Mouse (Mus musculus): Measurements from ENCODE around the gene Ubap2. TPM values are rescaled to one million over a fixed set of nuclear protein-coding genes. Genes with fewer than 3 reads are reported as not detected.

Ubap2 gene
- polyA plus RNA-seq, 1 experiment from 2014 or later, result 17.9 TPM

DNA sequence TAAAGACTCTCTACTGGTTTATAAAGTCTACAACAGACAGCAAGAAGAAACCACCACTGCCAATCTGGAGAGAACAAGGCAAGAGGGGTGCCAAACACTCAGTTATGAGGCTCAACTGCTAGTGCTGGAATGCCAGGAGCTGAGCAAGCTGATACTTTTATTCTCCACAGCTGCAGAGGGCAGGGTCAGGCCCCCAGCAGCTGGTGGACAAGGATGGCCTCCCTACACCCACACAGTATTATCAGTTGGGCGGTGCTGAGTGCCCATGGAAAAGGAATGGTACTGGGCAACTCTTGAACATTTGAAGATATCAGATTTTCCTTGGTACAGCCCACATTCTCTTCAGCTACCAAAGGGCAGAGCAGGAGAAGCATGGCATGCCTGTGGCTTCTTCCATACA, 17.2 kb downstream of the Ubap2 start:
- Histone ChIP-seq H3K4me3 (ENCODE audit: low read depth, low read length) (no peak overlapping the region), H3K9me3 (ENCODE audit: control insufficient read depth, low read length) (no peaks in the 10 kb centered on the region), H3K36me3 (ENCODE audit: control insufficient read depth, insufficient read depth, low read length) (no peaks in the 10 kb centered on the region), H3K9ac (ENCODE audit: low read length) (no peak overlapping the region), H3K4me1 (replicated peaks; ENCODE audit: control insufficient read depth, insufficient read depth) (no peaks in the 10 kb centered on the region; the same call in 1 of the 2 replicates), H3K4me2 (replicated peaks; ENCODE audit: low read depth) (no peak overlapping the region), H3K27me3 (ENCODE audit: control insufficient read depth, insufficient read depth, low read length) (no peaks in the 10 kb centered on the region), H3K27ac (replicated peaks) (no peak overlapping the region)
- ATAC-seq (ENCODE audit: low FRiP score, low TSS enrichment) (no peak), DNase-seq (ENCODE audit: low spot score) (no peak)
- TF ChIP-seq CTCF (IDR thresholded peaks at IDR 0.05; ENCODE audit: low read depth) (no peak), EP300 (optimal IDR thresholded peaks at IDR 0.05) (no peak)
- WGBS, result 95% methylated on average over 1 of the region's 1 CpGs

GRCm38 (mm10) chr4:41255564-41256210, 19.3 kb downstream of the Ubap2 start:
- H3K9ac ChIP-seq (ENCODE audit: low read length), result no peak overlapping the region
- TF ChIP-seq CTCF (IDR thresholded peaks at IDR 0.05; ENCODE audit: low read depth) (no peak), EP300 (optimal IDR thresholded peaks at IDR 0.05) (no peak)
- WGBS, result 68% methylated on average over 12 of the region's 12 CpGs
- H3K27ac ChIP-seq (replicated peaks), result no peak overlapping the region
- H3K4me2 ChIP-seq (replicated peaks; ENCODE audit: low read depth), result 0 out of 2 replicates have a peak overlapping the region, but pooled peaks have one; percentile 2
- ATAC-seq (ENCODE audit: low FRiP score, low TSS enrichment) (no peak), DNase-seq (ENCODE audit: low spot score) (no peak)
- no peaks in the 10 kb centered on the region for H3K9me3 ChIP-seq (ENCODE audit: control insufficient read depth, low read length)
- no peaks in the 10 kb centered on the region for H3K27me3 ChIP-seq (ENCODE audit: control insufficient read depth, insufficient read depth, low read length)
- H3K4me1 ChIP-seq (replicated peaks; ENCODE audit: control insufficient read depth, insufficient read depth), result no peaks in the 10 kb centered on the region; the same call in 1 of the 2 replicates
- H3K4me3 ChIP-seq (ENCODE audit: low read depth, low read length), result no peak overlapping the region
- H3K36me3 ChIP-seq (ENCODE audit: control insufficient read depth, insufficient read depth, low read length), result no peaks in the 10 kb centered on the region

GRCm38 (mm10) chr4:41253756-41254155, 21.2 kb downstream of the Ubap2 start:
- Histone ChIP-seq H3K27ac (replicated peaks) (no peak overlapping the region), H3K36me3 (ENCODE audit: control insufficient read depth, insufficient read depth, low read length) (peaks cover 5% of the 10 kb centered on the region; the same call in 1 of the 2 replicates), H3K4me2 (replicated peaks; ENCODE audit: low read depth) (no peak overlapping the region), H3K9me3 (ENCODE audit: control insufficient read depth, low read length) (no peaks in the 10 kb centered on the region), H3K9ac (ENCODE audit: low read length) (no peak overlapping the region), H3K4me3 (ENCODE audit: low read depth, low read length) (no peak overlapping the region), H3K27me3 (ENCODE audit: control insufficient read depth, insufficient read depth, low read length) (no peaks in the 10 kb centered on the region), H3K4me1 (replicated peaks; ENCODE audit: control insufficient read depth, insufficient read depth) (no peaks in the 10 kb centered on the region; the same call in 1 of the 2 replicates)
- ATAC-seq (ENCODE audit: low FRiP score, low TSS enrichment), result no peak
- DNase-seq (ENCODE audit: low spot score), result no peak
- WGBS, result 84% methylated on average over 2 of the region's 2 CpGs
- TF ChIP-seq CTCF (IDR thresholded peaks at IDR 0.05; ENCODE audit: low read depth) (no peak), EP300 (optimal IDR thresholded peaks at IDR 0.05) (no peak)

DNA sequence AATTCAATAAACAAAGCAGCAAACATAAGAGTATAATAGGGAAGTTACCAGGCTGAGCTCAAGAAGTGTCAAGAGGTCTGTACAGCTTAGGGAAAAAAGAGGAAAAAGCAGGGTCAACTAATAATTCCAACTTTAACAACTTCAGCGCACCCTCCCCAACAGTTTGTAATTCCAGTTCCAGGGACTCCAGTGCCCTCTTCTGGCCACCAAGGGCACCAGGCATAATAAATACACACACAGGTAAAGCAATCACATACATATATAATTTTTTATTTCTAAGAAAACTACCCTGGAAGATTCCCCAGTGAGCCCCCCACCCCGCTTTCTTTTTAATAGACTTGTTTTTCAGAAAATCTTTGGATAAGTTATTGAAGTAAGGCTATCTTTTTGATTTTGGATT, 29.5 kb downstream of the Ubap2 start:
- DNase-seq (ENCODE audit: low spot score), result no peak
- no peak overlapping the region for H3K4me2 ChIP-seq (replicated peaks; ENCODE audit: low read depth)
- H3K27me3 ChIP-seq (ENCODE audit: control insufficient read depth, insufficient read depth, low read length), result no peaks in the 10 kb centered on the region
- ATAC-seq (ENCODE audit: low FRiP score, low TSS enrichment), result no peak
- no peak overlapping the region for H3K4me3 ChIP-seq (ENCODE audit: low read depth, low read length)
- no peaks in the 10 kb centered on the region for H3K9me3 ChIP-seq (ENCODE audit: control insufficient read depth, low read length)
- H3K9ac ChIP-seq (ENCODE audit: low read length), result no peak overlapping the region
- no peak overlapping the region for H3K27ac ChIP-seq (replicated peaks)
- WGBS, result over 99% methylated on average over 2 of the region's 2 CpGs
- peak; percentile 56 for TF ChIP-seq CTCF (IDR thresholded peaks at IDR 0.05; ENCODE audit: low read depth)
- no peak for TF ChIP-seq EP300 (optimal IDR thresholded peaks at IDR 0.05)
- H3K4me1 ChIP-seq (replicated peaks; ENCODE audit: control insufficient read depth, insufficient read depth), result no peaks in the 10 kb centered on the region
- peaks cover 8% of the 10 kb centered on the region; the same call in 1 of the 2 replicates for H3K36me3 ChIP-seq (ENCODE audit: control insufficient read depth, insufficient read depth, low read length)

GRCm38 (mm10) chr4:41240916-41241315, 34.0 kb downstream of the Ubap2 start:
- no peak for DNase-seq (ENCODE audit: low spot score)
- 77% methylated on average over 3 of the region's 3 CpGs for WGBS
- no peaks in the 10 kb centered on the region for H3K4me1 ChIP-seq (replicated peaks; ENCODE audit: control insufficient read depth, insufficient read depth)
- no peak overlapping the region for H3K4me3 ChIP-seq (ENCODE audit: low read depth, low read length)
- H3K36me3 ChIP-seq (ENCODE audit: control insufficient read depth, insufficient read depth, low read length), result no peaks in the 10 kb centered on the region
- H3K4me2 ChIP-seq (replicated peaks; ENCODE audit: low read depth), result no peak overlapping the region
- H3K27me3 ChIP-seq (ENCODE audit: control insufficient read depth, insufficient read depth, low read length), result no peaks in the 10 kb centered on the region
- H3K27ac ChIP-seq (replicated peaks), result no peak overlapping the region
- no peak overlapping the region for H3K9ac ChIP-seq (ENCODE audit: low read length)
- ATAC-seq (ENCODE audit: low FRiP score, low TSS enrichment), result no peak
- no peaks in the 10 kb centered on the region for H3K9me3 ChIP-seq (ENCODE audit: control insufficient read depth, low read length)
- no peak for TF ChIP-seq EP300 (optimal IDR thresholded peaks at IDR 0.05)

DNA sequence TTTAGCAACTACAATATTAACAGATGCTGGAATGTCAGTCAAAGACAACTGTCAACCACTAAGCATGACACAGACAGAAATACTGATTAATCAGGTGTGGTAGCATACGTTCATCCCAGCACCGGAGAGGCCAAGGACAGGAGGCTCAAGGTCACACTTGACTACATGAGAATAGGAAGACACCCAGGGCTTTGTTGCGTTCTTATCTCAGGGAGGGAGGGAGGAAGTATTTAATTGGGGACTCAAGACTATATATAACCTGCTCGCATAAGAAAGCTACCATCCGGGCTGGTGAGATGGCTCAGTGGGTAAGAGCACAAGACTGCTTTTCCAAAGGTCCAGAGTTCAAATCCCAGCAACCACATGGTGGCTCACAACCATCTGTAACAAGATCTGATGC, 39.3 kb downstream of the Ubap2 start:
- H3K4me2 ChIP-seq (replicated peaks; ENCODE audit: low read depth), result no peak overlapping the region
- no peak for ATAC-seq (ENCODE audit: low FRiP score, low TSS enrichment)
- H3K4me3 ChIP-seq (ENCODE audit: low read depth, low read length), result no peak overlapping the region
- TF ChIP-seq CTCF (IDR thresholded peaks at IDR 0.05; ENCODE audit: low read depth) (no peak), EP300 (optimal IDR thresholded peaks at IDR 0.05) (no peak)
- H3K27ac ChIP-seq (replicated peaks), result no peak overlapping the region
- H3K9ac ChIP-seq (ENCODE audit: low read length), result no peak overlapping the region
- H3K4me1 ChIP-seq (replicated peaks; ENCODE audit: control insufficient read depth, insufficient read depth), result no peaks in the 10 kb centered on the region
- no peaks in the 10 kb centered on the region for H3K9me3 ChIP-seq (ENCODE audit: control insufficient read depth, low read length)
- WGBS, result 81% methylated on average over 5 of the region's 5 CpGs
- DNase-seq (ENCODE audit: low spot score), result no peak
- H3K36me3 ChIP-seq (ENCODE audit: control insufficient read depth, insufficient read depth, low read length), result peaks cover 7% of the 10 kb centered on the region; the same call in 1 of the 2 replicates
- H3K27me3 ChIP-seq (ENCODE audit: control insufficient read depth, insufficient read depth, low read length), result no peaks in the 10 kb centered on the region
